Mouse (Mus musculus) thymus, adult 2 months (tissue): ENCODE results near the gene Prim2.

Experiments used
- CTCF ChIP-seq: fragments of 200-500 bp; IDR thresholded peaks from 2 replicates; pipeline ENCODE4 v1.5.1; 2012; ENCODE audit warnings: mild to moderate bottlenecking, control low read depth, low read length, moderate library complexity, borderline replicate concordance; ENCODE audit not compliant: control insufficient read depth, poor library complexity, insufficient read depth; ENCODE audit errors: extremely low read depth
- POLR2A ChIP-seq: fragments of 200-500 bp; IDR thresholded peaks from 2 replicates; pipeline ENCODE4 v1.6.1; 2012; ENCODE audit warnings: mild to moderate bottlenecking, low read length, control low read depth, moderate library complexity; ENCODE audit not compliant: control insufficient read depth, poor library complexity, insufficient read depth; ENCODE audit errors: extremely low read depth

DNA sequence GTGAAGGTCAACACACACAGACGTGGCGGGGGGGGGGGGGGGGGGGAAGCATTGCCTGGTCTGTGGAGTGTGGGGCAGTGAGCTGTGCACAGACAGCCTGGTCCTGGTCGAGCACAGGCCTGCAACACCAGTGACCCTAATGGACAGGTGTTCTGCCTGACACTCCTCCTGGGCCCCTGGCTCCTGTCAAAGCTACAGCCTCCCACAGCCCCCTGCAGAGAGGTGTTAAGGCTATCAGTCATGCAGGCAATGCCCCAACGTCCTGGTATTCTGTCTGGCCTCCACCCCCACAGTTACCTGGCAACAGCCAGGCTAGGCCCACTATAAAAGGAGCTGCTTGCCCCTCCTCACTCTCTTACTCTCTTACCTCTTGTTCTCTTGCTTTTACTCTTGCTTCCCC is 10.8 kb upstream of the Prim2 start:
- TF ChIP-seq CTCF (no peak), POLR2A (no peak)
